Mouse (Mus musculus): ENCODE data around the gene Ppp1r8. TPM values are rescaled to one million over a fixed set of nuclear protein-coding genes. Genes with fewer than 3 reads are reported as not detected.

The Ppp1r8 gene
- total RNA-seq, 2 experiments from 2014 or later: 8.8 to 12.5 TPM

GRCm38 (mm10) chr4:132785228-132785627 lies 57.7 kb downstream of the Ppp1r8 start:
- ATAC-seq (replicated peaks; ENCODE audit: low FRiP score, poor library complexity, severe bottlenecking): no peak

- no peak for ATAC-seq (replicated peaks; ENCODE audit: low FRiP score, poor library complexity, severe bottlenecking)
Measured at GRCm38 (mm10) chr4:132783732-132784131, 59.2 kb downstream of the Ppp1r8 start.

- ATAC-seq (replicated peaks; ENCODE audit: low FRiP score, poor library complexity, severe bottlenecking): no peak
Measured at GRCm38 (mm10) chr4:132780288-132780687, 62.7 kb downstream of the Ppp1r8 start.

GRCm38 (mm10) chr4:132778562-132779201 lies 64.3 kb downstream of the Ppp1r8 start:
- no peak for ATAC-seq (replicated peaks; ENCODE audit: low FRiP score, poor library complexity, severe bottlenecking)

Other genes starting within 250 kb of the Ppp1r8 start
- gene Eya3, start 204.2 kb downstream of the Ppp1r8 start, total RNA-seq (2015; ENCODE audit: low replicate concordance): 25.6 and 33.9 TPM in 2 replicates
- gene Eya3, start 204.2 kb downstream of the Ppp1r8 start, total RNA-seq (2017; ENCODE audit: low replicate concordance): 15.1 and 34.6 TPM in 2 replicates
- gene Xkr8, start 110.6 kb downstream of the Ppp1r8 start, total RNA-seq (2015; ENCODE audit: low replicate concordance): 1.7 and 1.9 TPM in 2 replicates
- gene Xkr8, start 110.6 kb downstream of the Ppp1r8 start, total RNA-seq (2017; ENCODE audit: low replicate concordance): 0.43 and 0.70 TPM in 2 replicates
- gene Smpdl3b, start 85.9 kb downstream of the Ppp1r8 start, total RNA-seq (2015; ENCODE audit: low replicate concordance): 3.3 TPM in 1 of 2 replicates, not detected in the other
- 0.26 TPM in 1 of 2 replicates, not detected in the other for gene Smpdl3b, start 85.9 kb downstream of the Ppp1r8 start, total RNA-seq (2017; ENCODE audit: low replicate concordance)
- 17.3 and 20.6 TPM in 2 replicates for gene Rpa2, start 74.8 kb downstream of the Ppp1r8 start, total RNA-seq (2015; ENCODE audit: low replicate concordance)
- gene Rpa2, start 74.8 kb downstream of the Ppp1r8 start, total RNA-seq (2017; ENCODE audit: low replicate concordance): 30.3 and 36.7 TPM in 2 replicates
- gene Themis2, start 46.8 kb downstream of the Ppp1r8 start, total RNA-seq (2015; ENCODE audit: low replicate concordance): 9.4 and 23.0 TPM in 2 replicates
- gene Themis2, start 46.8 kb downstream of the Ppp1r8 start, total RNA-seq (2017; ENCODE audit: low replicate concordance): 7.8 and 10.7 TPM in 2 replicates
- gene Stx12, start 41.3 kb upstream of the Ppp1r8 start, total RNA-seq (2015; ENCODE audit: low replicate concordance): 18.0 and 23.1 TPM in 2 replicates
- 20.8 and 28.8 TPM in 2 replicates for gene Stx12, start 41.3 kb upstream of the Ppp1r8 start, total RNA-seq (2017; ENCODE audit: low replicate concordance)
- 26.5 and 39.9 TPM in 2 replicates for gene Fam76a, start 79.4 kb upstream of the Ppp1r8 start, total RNA-seq (2015; ENCODE audit: low replicate concordance)
- gene Fam76a, start 79.4 kb upstream of the Ppp1r8 start, total RNA-seq (2017; ENCODE audit: low replicate concordance): 47.6 and 53.9 TPM in 2 replicates
- 12.1 and 21.5 TPM in 2 replicates for gene Fgr, start 130.9 kb upstream of the Ppp1r8 start, total RNA-seq (2015; ENCODE audit: low replicate concordance)
- gene Fgr, start 130.9 kb upstream of the Ppp1r8 start, total RNA-seq (2017; ENCODE audit: low replicate concordance): 13.4 and 18.7 TPM in 2 replicates
- 1.2 and 10.2 TPM in 2 replicates for gene Ahdc1, start 168.1 kb upstream of the Ppp1r8 start, total RNA-seq (2015; ENCODE audit: low replicate concordance)
- gene Ahdc1, start 168.1 kb upstream of the Ppp1r8 start, total RNA-seq (2017; ENCODE audit: low replicate concordance): 0.17 and 4.2 TPM in 2 replicates

All from erythroblast, adult 5-6 weeks (primary cell).